Mouse (Mus musculus): Measurements from ENCODE around the gene Usp3. TPM values are rescaled to one million over a fixed set of nuclear protein-coding genes. Genes with fewer than 3 reads are reported as not detected.

Usp3 gene
- total RNA-seq, 2 experiments from 2014 or later, result 43.6 to 62.6 TPM

GRCm38 (mm10) chr9:66575041-66575877, 17.7 kb downstream of the Usp3 start:
- ATAC-seq (replicated peaks; ENCODE audit: poor library complexity), result 0 out of 2 replicates have a peak, but pooled peaks have one; percentile 9

- ATAC-seq (replicated peaks; ENCODE audit: poor library complexity), result no peak
Measured at GRCm38 (mm10) chr9:66571986-66572700, 20.8 kb downstream of the Usp3 start.

- no peak for ATAC-seq (replicated peaks; ENCODE audit: poor library complexity)
Measured at GRCm38 (mm10) chr9:66562215-66562614, 30.7 kb downstream of the Usp3 start.

- ATAC-seq (replicated peaks; ENCODE audit: poor library complexity), result no peak
Measured at GRCm38 (mm10) chr9:66561496-66561895, 31.4 kb downstream of the Usp3 start.

- peak; percentile 77 for ATAC-seq (replicated peaks; ENCODE audit: poor library complexity)
Measured at GRCm38 (mm10) chr9:66560728-66561127, 32.2 kb downstream of the Usp3 start.

- ATAC-seq (replicated peaks; ENCODE audit: poor library complexity), result peak; percentile 85
Measured at GRCm38 (mm10) chr9:66560295-66560694, 32.6 kb downstream of the Usp3 start.

- ATAC-seq (replicated peaks; ENCODE audit: poor library complexity), result no peak
Measured at GRCm38 (mm10) chr9:66558971-66559370, 34.0 kb downstream of the Usp3 start.

- 0 out of 2 replicates have a peak, but pooled peaks have one; percentile 20 for ATAC-seq (replicated peaks; ENCODE audit: poor library complexity)
Measured at GRCm38 (mm10) chr9:66542785-66543184, 50.2 kb downstream of the Usp3 start.

- ATAC-seq (replicated peaks; ENCODE audit: poor library complexity), result no peak
Measured at GRCm38 (mm10) chr9:66521595-66521994, 71.3 kb downstream of the Usp3 start.

GRCm38 (mm10) chr9:66520299-66520698, 72.6 kb downstream of the Usp3 start:
- no peak for ATAC-seq (replicated peaks; ENCODE audit: poor library complexity)

- ATAC-seq (replicated peaks; ENCODE audit: poor library complexity), result no peak
Measured at GRCm38 (mm10) chr9:66518901-66519300, 74.0 kb downstream of the Usp3 start.

- no peak for ATAC-seq (replicated peaks; ENCODE audit: poor library complexity)
Measured at GRCm38 (mm10) chr9:66518251-66518650, 74.7 kb downstream of the Usp3 start.

- no peak for ATAC-seq (replicated peaks; ENCODE audit: poor library complexity)
Measured at GRCm38 (mm10) chr9:66517746-66518145, 75.2 kb downstream of the Usp3 start.

GRCm38 (mm10) chr9:66516296-66516940, 76.5 kb downstream of the Usp3 start:
- ATAC-seq (replicated peaks; ENCODE audit: poor library complexity), result no peak

GRCm38 (mm10) chr9:66515680-66516210, 77.2 kb downstream of the Usp3 start:
- no peak for ATAC-seq (replicated peaks; ENCODE audit: poor library complexity)

- ATAC-seq (replicated peaks; ENCODE audit: poor library complexity), result no peak
Measured at GRCm38 (mm10) chr9:66515115-66515514, 77.8 kb downstream of the Usp3 start.

GRCm38 (mm10) chr9:66514256-66514770, 78.6 kb downstream of the Usp3 start, which contains the start of gene Fbxl22:
Gene Fbxl22, minus strand, starts transcription at chr9:66514593.
- no peak for ATAC-seq (replicated peaks; ENCODE audit: poor library complexity)

GRCm38 (mm10) chr9:66513661-66514255, 79.2 kb downstream of the Usp3 start:
- ATAC-seq (replicated peaks; ENCODE audit: poor library complexity), result no peak

- peak; percentile 13; the same call in 1 of the 2 replicates for ATAC-seq (replicated peaks; ENCODE audit: poor library complexity)
Measured at GRCm38 (mm10) chr9:66513150-66513549, 79.8 kb downstream of the Usp3 start.

GRCm38 (mm10) chr9:66512351-66512671, 80.6 kb downstream of the Usp3 start:
- ATAC-seq (replicated peaks; ENCODE audit: poor library complexity), result peak; percentile 75

Measured in megakaryocyte progenitor cell, adult 5-6 weeks (primary cell).